Mouse (Mus musculus) right cerebral cortex, postnatal 4 days (tissue): ENCODE data around the gene Amigo2.

Experiments
- DNase-seq: peaks from one replicate; pipeline ENCODE4 v3.0.0-alpha.2; 2022

The Amigo2 gene

GRCm38 (mm10) chr15:97267094-97267695, 20.1 kb upstream of the Amigo2 start:
- no peak for DNase-seq

- DNase-seq = no peak
Measured at GRCm38 (mm10) chr15:97266236-97266845, 19.3 kb upstream of the Amigo2 start.

GRCm38 (mm10) chr15:97262251-97262650, 15.2 kb upstream of the Amigo2 start:
- no peak for DNase-seq

- DNase-seq = no peak
Measured at GRCm38 (mm10) chr15:97259968-97260597, 13.0 kb upstream of the Amigo2 start.

- no peak for DNase-seq
Measured at GRCm38 (mm10) chr15:97259300-97259699, 12.2 kb upstream of the Amigo2 start.

- no peak for DNase-seq
Measured at GRCm38 (mm10) chr15:97258483-97259230, 11.6 kb upstream of the Amigo2 start.

GRCm38 (mm10) chr15:97257206-97257775, 10.2 kb upstream of the Amigo2 start:
- DNase-seq = no peak

- no peak for DNase-seq
Measured at GRCm38 (mm10) chr15:97256411-97256810, 9.3 kb upstream of the Amigo2 start.

GRCm38 (mm10) chr15:97255800-97256199, 8.7 kb upstream of the Amigo2 start:
- no peak for DNase-seq

- no peak for DNase-seq
Measured at GRCm38 (mm10) chr15:97254375-97254774, 7.3 kb upstream of the Amigo2 start.

GRCm38 (mm10) chr15:97252493-97253034, 5.5 kb upstream of the Amigo2 start:
- DNase-seq = no peak

- no peak for DNase-seq
Measured at GRCm38 (mm10) chr15:97249322-97249721, 2.2 kb upstream of the Amigo2 start.

GRCm38 (mm10) chr15:97248296-97248695, 1.2 kb upstream of the Amigo2 start:
- DNase-seq = no peak

- DNase-seq = no peak
Measured at GRCm38 (mm10) chr15:97247791-97248161, 689 bp upstream of the Amigo2 start.

- no peak for DNase-seq
Measured at GRCm38 (mm10) chr15:97246256-97246655, 831 bp downstream of the Amigo2 start.

- DNase-seq = no peak
Measured at GRCm38 (mm10) chr15:97245392-97245791, 1.7 kb downstream of the Amigo2 start.

- peak; percentile 18 for DNase-seq
Measured at GRCm38 (mm10) chr15:97236943-97237342, 10.1 kb downstream of the Amigo2 start.

- peak; percentile 47 for DNase-seq
Measured at GRCm38 (mm10) chr15:97235183-97235582, 11.9 kb downstream of the Amigo2 start.

GRCm38 (mm10) chr15:97234076-97234475, 13.0 kb downstream of the Amigo2 start:
- DNase-seq = no peak

- no peak for DNase-seq
Measured at GRCm38 (mm10) chr15:97229494-97230077, 17.5 kb downstream of the Amigo2 start.

- no peak for DNase-seq
Measured at GRCm38 (mm10) chr15:97224003-97224402, 23.1 kb downstream of the Amigo2 start.

GRCm38 (mm10) chr15:97223431-97223830, 23.7 kb downstream of the Amigo2 start:
- DNase-seq = no peak

GRCm38 (mm10) chr15:97216843-97217242, 30.2 kb downstream of the Amigo2 start:
- DNase-seq = no peak
